Mouse (Mus musculus) thymus, adult 2 months (tissue): ENCODE data around the gene Ubxn4. TPM values are rescaled to one million over a fixed set of nuclear protein-coding genes. Genes with fewer than 3 reads are reported as not detected.

Experiments
- DNase-seq: peaks from one replicate; pipeline ENCODE4 v3.0.0; 2021
- H3K27ac ChIP-seq: fragments of 200-500 bp; 2 replicates; pipeline ENCODE4 v1.5.1; 2012; ENCODE audit warnings: low read length, control low read depth; ENCODE audit not compliant: control insufficient read depth, insufficient read depth
- H3K27me3 ChIP-seq: fragments of 200-500 bp; 2 replicates; pipeline ENCODE4 v1.6.1; 2012; ENCODE audit warnings: mild to moderate bottlenecking, low read length, moderate library complexity, mixed read lengths; ENCODE audit not compliant: control insufficient read depth, insufficient read depth
- H3K36me3 ChIP-seq: fragments of 200-500 bp; 2 replicates; pipeline ENCODE4 v1.6.1; 2012; ENCODE audit warnings: mild to moderate bottlenecking, low read length, moderate library complexity; ENCODE audit not compliant: control insufficient read depth, insufficient read depth
- H3K4me1 ChIP-seq: fragments of 200-500 bp; replicated peaks from 2 replicates; pipeline ENCODE4 v1.6.1; 2012; ENCODE audit warnings: low read length; ENCODE audit not compliant: control insufficient read depth, insufficient read depth
- H3K4me3 ChIP-seq: fragments of 200-500 bp; 2 replicates; pipeline ENCODE4 v1.5.1; 2012; ENCODE audit warnings: mild to moderate bottlenecking, low read length, control low read depth, moderate library complexity; ENCODE audit not compliant: control insufficient read depth, insufficient read depth
- CTCF ChIP-seq: fragments of 200-500 bp; IDR thresholded peaks from 2 replicates; pipeline ENCODE4 v1.5.1; 2012; ENCODE audit warnings: mild to moderate bottlenecking, control low read depth, low read length, moderate library complexity, borderline replicate concordance; ENCODE audit not compliant: control insufficient read depth, poor library complexity, insufficient read depth; ENCODE audit errors: extremely low read depth
- POLR2A ChIP-seq: fragments of 200-500 bp; IDR thresholded peaks from 2 replicates; pipeline ENCODE4 v1.6.1; 2012; ENCODE audit warnings: mild to moderate bottlenecking, low read length, control low read depth, moderate library complexity; ENCODE audit not compliant: control insufficient read depth, poor library complexity, insufficient read depth; ENCODE audit errors: extremely low read depth
- WGBS: fragments of 180-500 bp; shearing (Covaris S2); methylation state at CpG from one replicate; pipeline ENCODE4 v1.1.7; 2018; 5-methylcytosine and 5-hydroxymethylcytosine counted together
- polyA plus RNA-seq: library from polyadenylated mRNA; depleted of rRNA; stranded (reverse); fragments of >200 nt; gene quantifications from 2 replicates; pipeline ENCODE4 v1.2.3, GENCODE M21; 2012; rRNA removed

Ubxn4 gene
- polyA plus RNA-seq, 1 experiment = 26.7 TPM

DNA sequence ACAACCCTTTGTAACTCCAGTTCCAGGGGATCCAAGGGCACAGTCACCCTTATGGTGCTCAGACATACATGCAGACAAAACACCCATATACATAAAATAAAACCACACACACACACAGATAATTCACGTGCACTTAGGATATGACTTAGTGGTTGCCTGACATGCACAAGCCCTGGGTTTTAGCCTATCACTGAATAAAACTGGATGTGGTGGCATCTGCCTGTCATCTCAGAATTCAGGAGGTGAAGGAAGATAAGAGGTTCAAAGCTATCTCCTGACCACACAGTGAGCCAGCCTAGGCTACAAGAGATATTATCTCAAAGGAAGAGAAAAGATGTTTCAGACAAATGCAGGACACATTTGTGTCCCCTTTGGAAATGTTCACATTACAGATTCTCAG, 83.4 kb downstream of the Ubxn4 start:
- Histone ChIP-seq H3K4me1 (0 out of 2 replicates have a peak, but pooled peaks cover 2% of the 10 kb centered on the region), H3K27me3 (no peaks in the 10 kb centered on the region), H3K4me3 (no peak overlapping the region), H3K27ac (no peak overlapping the region), H3K36me3 (peaks cover 10% of the 10 kb centered on the region)
- 16% methylated on average over 1 of the region's 1 CpGs for WGBS
- DNase-seq = no peak
- TF ChIP-seq POLR2A (no peak), CTCF (no peak)

DNA sequence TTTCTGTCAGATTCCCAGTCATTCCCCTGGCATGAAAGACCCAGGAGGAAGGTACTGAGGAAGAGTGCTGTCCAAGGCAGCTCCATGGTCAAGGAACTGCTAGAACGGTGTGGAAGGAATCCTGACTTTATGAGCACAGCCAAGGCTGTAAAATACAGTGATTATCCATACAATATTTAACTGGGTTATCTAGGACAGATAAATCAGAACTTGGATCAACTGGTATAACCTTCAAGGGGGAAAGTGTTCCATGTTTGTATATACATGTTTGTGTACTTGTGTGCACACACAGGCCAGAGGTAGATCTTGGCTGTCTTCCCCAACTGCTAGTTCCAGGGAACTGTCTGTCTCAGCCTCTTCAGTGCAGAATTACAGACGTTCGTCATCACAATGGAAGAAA, 84.5 kb downstream of the Ubxn4 start, which contains the start of gene Lct:
TSS of gene Lct (minus strand) at position 101 of the 400 bp plus-strand sequence.
- no peak within 1 kb of the TSS for H3K27ac ChIP-seq

More for the DNA sequence above, 84.5 kb downstream of the Ubxn4 start, which contains the start of gene Lct:
- no peak for DNase-seq
- no peaks in the 10 kb centered on the region for H3K27me3 ChIP-seq
- WGBS = 89% methylated on average over 3 of the region's 3 CpGs
- TF ChIP-seq CTCF (no peak), POLR2A (no peak)
- H3K36me3 ChIP-seq = peaks cover 21% of the 10 kb centered on the region
- 0 out of 2 replicates have a peak, but pooled peaks cover 2% of the 10 kb centered on the region for H3K4me1 ChIP-seq
- H3K4me3 ChIP-seq = no peak within 1 kb of the TSS

Other genes starting within 250 kb of the Ubxn4 start
- gene Zranb3, start 140.9 kb upstream of the Ubxn4 start, polyA plus RNA-seq = 3.8 and 5.1 TPM in 2 replicates
- gene R3hdm1, start 140.7 kb upstream of the Ubxn4 start, polyA plus RNA-seq = 129 and 147 TPM in 2 replicates
- gene Lct, start 84.4 kb downstream of the Ubxn4 start, polyA plus RNA-seq = 0.15 and 0.19 TPM in 2 replicates
- 76.2 and 96.6 TPM in 2 replicates for gene Mcm6, start 115.7 kb downstream of the Ubxn4 start, polyA plus RNA-seq
- 16.3 and 17.6 TPM in 2 replicates for gene Dars, start 173.4 kb downstream of the Ubxn4 start, polyA plus RNA-seq